Mouse (Mus musculus) megakaryocyte-erythroid progenitor cell, adult 5-6 weeks (primary cell): ENCODE data around the gene Gm5741. TPM values are rescaled to one million over a fixed set of nuclear protein-coding genes. Genes with fewer than 3 reads are reported as not detected.
A peak's percentile ranks its signal among the peaks of the same experiment; 100 is the strongest.

Source experiments
- ATAC-seq: replicated peaks from 2 replicates; pipeline ENCODE4 v1.8.0; 2016; ENCODE audit warnings: mild to moderate bottlenecking, inconsistent platforms; ENCODE audit not compliant: severe bottlenecking, poor library complexity, low FRiP score, low TSS enrichment
- total RNA-seq, 2 experiments: library from RNA; stranded (forward) in 1 of 2; stranded (reverse) in 1 of 2; fragments of 200-1000, 215-1000 nt in 1 of 2; fragments of >200 nt in 1 of 2; fragmentation: Nextera tagmentation in 1 of 2; gene quantifications; 2 replicates each; pipeline ENCODE4 v1.2.3; 2014 to 2017

Gm5741 gene
- total RNA-seq, 2 experiments from 2014 or later, result not detected

- no peak for ATAC-seq
These were observed 32.5 kb downstream of the Gm5741 start for GRCm38 (mm10) chr8:85035165-85035727.

- ATAC-seq, result no peak
These were observed 33.0 kb downstream of the Gm5741 start for GRCm38 (mm10) chr8:85034764-85035163.

GRCm38 (mm10) chr8:85033867-85034266 lies 33.9 kb downstream of the Gm5741 start:
- ATAC-seq, result no peak

GRCm38 (mm10) chr8:85032622-85033311 lies 35.0 kb downstream of the Gm5741 start:
- ATAC-seq, result no peak

- ATAC-seq, result no peak
These were observed 38.5 kb downstream of the Gm5741 start for GRCm38 (mm10) chr8:85029271-85029670.

GRCm38 (mm10) chr8:85027922-85028321 lies 39.9 kb downstream of the Gm5741 start:
- ATAC-seq, result no peak

GRCm38 (mm10) chr8:85027516-85027855 lies 40.3 kb downstream of the Gm5741 start:
- no peak for ATAC-seq

GRCm38 (mm10) chr8:85026670-85027515 lies 40.9 kb downstream of the Gm5741 start, which contains the start of gene Trir:
Gene Trir, plus strand, starts transcription at chr8:85026823.
- peak; percentile 72 for ATAC-seq

GRCm38 (mm10) chr8:85025098-85025932 lies 42.5 kb downstream of the Gm5741 start, which contains the start of gene Asna1:
Gene Asna1, minus strand, starts transcription at chr8:85025281.
- peak; percentile 88 for ATAC-seq

- no peak for ATAC-seq
These were observed 43.9 kb downstream of the Gm5741 start for GRCm38 (mm10) chr8:85023846-85024245.

- no peak for ATAC-seq
These were observed 46.2 kb downstream of the Gm5741 start for GRCm38 (mm10) chr8:85021514-85022055.

Other genes starting within 250 kb of the Gm5741 start
- gene Dand5, start 245.2 kb downstream of the Gm5741 start, total RNA-seq (2014; fragmentation: Nextera tagmentation), result 4.7 TPM in 2 replicates
- 3.5 and 3.7 TPM in 2 replicates for gene Dand5, start 245.2 kb downstream of the Gm5741 start, total RNA-seq (2017)
- 28.3 and 31.1 TPM in 2 replicates for gene Gadd45gip1, start 236.5 kb downstream of the Gm5741 start, total RNA-seq (2014; fragmentation: Nextera tagmentation)
- gene Gadd45gip1, start 236.5 kb downstream of the Gm5741 start, total RNA-seq (2017), result 53.1 and 61.8 TPM in 2 replicates
- gene Rad23a, start 227.3 kb downstream of the Gm5741 start, total RNA-seq (2014; fragmentation: Nextera tagmentation), result 94.8 and 151 TPM in 2 replicates
- gene Rad23a, start 227.3 kb downstream of the Gm5741 start, total RNA-seq (2017), result 38.4 and 43.7 TPM in 2 replicates
- 286 and 320 TPM in 2 replicates for gene Calr, start 221.0 kb downstream of the Gm5741 start, total RNA-seq (2014; fragmentation: Nextera tagmentation)
- gene Calr, start 221.0 kb downstream of the Gm5741 start, total RNA-seq (2017), result 1,361 and 1,527 TPM in 2 replicates
- gene Farsa, start 211.0 kb downstream of the Gm5741 start, total RNA-seq (2014; fragmentation: Nextera tagmentation), result 101 and 104 TPM in 2 replicates
- gene Farsa, start 211.0 kb downstream of the Gm5741 start, total RNA-seq (2017), result 151 and 153 TPM in 2 replicates
- 101 and 135 TPM in 2 replicates for gene Syce2, start 195.9 kb downstream of the Gm5741 start, total RNA-seq (2014; fragmentation: Nextera tagmentation)
- gene Syce2, start 195.9 kb downstream of the Gm5741 start, total RNA-seq (2017), result 98.9 and 102 TPM in 2 replicates
- 34.7 and 51.0 TPM in 2 replicates for gene Gcdh, start 174.1 kb downstream of the Gm5741 start, total RNA-seq (2014; fragmentation: Nextera tagmentation)
- gene Gcdh, start 174.1 kb downstream of the Gm5741 start, total RNA-seq (2017), result 37.0 and 42.9 TPM in 2 replicates
- 193 and 197 TPM in 2 replicates for gene Klf1, start 166.1 kb downstream of the Gm5741 start, total RNA-seq (2014; fragmentation: Nextera tagmentation)
- 162 and 228 TPM in 2 replicates for gene Klf1, start 166.1 kb downstream of the Gm5741 start, total RNA-seq (2017)
- gene Dnase2a, start 159.4 kb downstream of the Gm5741 start, total RNA-seq (2014; fragmentation: Nextera tagmentation), result 29.1 and 38.8 TPM in 2 replicates
- gene Dnase2a, start 159.4 kb downstream of the Gm5741 start, total RNA-seq (2017), result 26.7 and 42.2 TPM in 2 replicates
- gene Mast1, start 130.6 kb downstream of the Gm5741 start, total RNA-seq (2014; fragmentation: Nextera tagmentation), result 0.45 TPM in 1 of 2 replicates, not detected in the other
- gene Mast1, start 130.6 kb downstream of the Gm5741 start, total RNA-seq (2017), result 0.42 TPM in 1 of 2 replicates, not detected in the other
- gene Rtbdn, start 121.0 kb downstream of the Gm5741 start, total RNA-seq (2014; fragmentation: Nextera tagmentation), result not detected in 2 replicates
- not detected in 2 replicates for gene Rtbdn, start 121.0 kb downstream of the Gm5741 start, total RNA-seq (2017)
- gene Gm49661, start 98.5 kb downstream of the Gm5741 start, total RNA-seq (2014; fragmentation: Nextera tagmentation), result not detected in 2 replicates
- not detected in 2 replicates for gene Gm49661, start 98.5 kb downstream of the Gm5741 start, total RNA-seq (2017)
- 898 and 1,004 TPM in 2 replicates for gene Prdx2, start 98.4 kb downstream of the Gm5741 start, total RNA-seq (2014; fragmentation: Nextera tagmentation)
- 1,011 and 1,021 TPM in 2 replicates for gene Prdx2, start 98.4 kb downstream of the Gm5741 start, total RNA-seq (2017)
- 198 and 202 TPM in 2 replicates for gene Rnaseh2a, start 98.2 kb downstream of the Gm5741 start, total RNA-seq (2014; fragmentation: Nextera tagmentation)
- gene Rnaseh2a, start 98.2 kb downstream of the Gm5741 start, total RNA-seq (2017), result 119 and 151 TPM in 2 replicates
- gene Junb, start 89.3 kb downstream of the Gm5741 start, total RNA-seq (2014; fragmentation: Nextera tagmentation), result 4.1 and 8.0 TPM in 2 replicates
- gene Junb, start 89.3 kb downstream of the Gm5741 start, total RNA-seq (2017), result 57.8 and 74.2 TPM in 2 replicates
- gene Hook2, start 77.4 kb downstream of the Gm5741 start, total RNA-seq (2014; fragmentation: Nextera tagmentation), result 7.7 and 9.6 TPM in 2 replicates
- 11.0 and 19.9 TPM in 2 replicates for gene Hook2, start 77.4 kb downstream of the Gm5741 start, total RNA-seq (2017)
- gene Best2, start 53.5 kb downstream of the Gm5741 start, total RNA-seq (2014; fragmentation: Nextera tagmentation), result not detected in 2 replicates
- not detected in 2 replicates for gene Best2, start 53.5 kb downstream of the Gm5741 start, total RNA-seq (2017)
- gene Asna1, start 42.7 kb downstream of the Gm5741 start, total RNA-seq (2014; fragmentation: Nextera tagmentation), result 77.3 and 82.3 TPM in 2 replicates
- 48.6 and 73.5 TPM in 2 replicates for gene Asna1, start 42.7 kb downstream of the Gm5741 start, total RNA-seq (2017)
- gene Trir, start 41.2 kb downstream of the Gm5741 start, total RNA-seq (2014; fragmentation: Nextera tagmentation), result 137 and 159 TPM in 2 replicates
- gene Trir, start 41.2 kb downstream of the Gm5741 start, total RNA-seq (2017), result 342 and 455 TPM in 2 replicates
- gene Tnpo2, start 31.1 kb downstream of the Gm5741 start, total RNA-seq (2014; fragmentation: Nextera tagmentation), result 42.2 and 68.5 TPM in 2 replicates
- gene Tnpo2, start 31.1 kb downstream of the Gm5741 start, total RNA-seq (2017), result 20.3 and 28.3 TPM in 2 replicates
- 11.0 and 21.1 TPM in 2 replicates for gene Fbxw9, start 7.9 kb downstream of the Gm5741 start, total RNA-seq (2014; fragmentation: Nextera tagmentation)
- 1.4 and 5.8 TPM in 2 replicates for gene Fbxw9, start 7.9 kb downstream of the Gm5741 start, total RNA-seq (2017)
- gene Dhps, start 3.8 kb upstream of the Gm5741 start, total RNA-seq (2014; fragmentation: Nextera tagmentation), result 69.1 and 99.2 TPM in 2 replicates
- gene Dhps, start 3.8 kb upstream of the Gm5741 start, total RNA-seq (2017), result 15.0 and 17.6 TPM in 2 replicates
- 172 and 250 TPM in 2 replicates for gene Wdr83os, start 12.8 kb upstream of the Gm5741 start, total RNA-seq (2014; fragmentation: Nextera tagmentation)
- gene Wdr83os, start 12.8 kb upstream of the Gm5741 start, total RNA-seq (2017), result 40.4 and 61.3 TPM in 2 replicates
- 50.1 and 102 TPM in 2 replicates for gene Wdr83, start 13.3 kb upstream of the Gm5741 start, total RNA-seq (2014; fragmentation: Nextera tagmentation)
- 23.1 and 25.2 TPM in 2 replicates for gene Wdr83, start 13.3 kb upstream of the Gm5741 start, total RNA-seq (2017)
- gene Man2b1, start 15.3 kb upstream of the Gm5741 start, total RNA-seq (2014; fragmentation: Nextera tagmentation), result 30.8 and 30.9 TPM in 2 replicates
- 9.8 and 13.8 TPM in 2 replicates for gene Man2b1, start 15.3 kb upstream of the Gm5741 start, total RNA-seq (2017)
- gene Zfp791, start 55.1 kb upstream of the Gm5741 start, total RNA-seq (2014; fragmentation: Nextera tagmentation), result not detected in 2 replicates
- not detected in 2 replicates for gene Zfp791, start 55.1 kb upstream of the Gm5741 start, total RNA-seq (2017)
- gene Cks1brt, start 83.9 kb upstream of the Gm5741 start, total RNA-seq (2014; fragmentation: Nextera tagmentation), result not detected in 2 replicates
- gene Cks1brt, start 83.9 kb upstream of the Gm5741 start, total RNA-seq (2017), result not detected in 2 replicates
- not detected in 2 replicates for gene Olfr371, start 158.0 kb upstream of the Gm5741 start, total RNA-seq (2014; fragmentation: Nextera tagmentation)
- not detected in 2 replicates for gene Olfr371, start 158.0 kb upstream of the Gm5741 start, total RNA-seq (2017)
- 137 and 173 TPM in 2 replicates for gene Orc6, start 231.7 kb upstream of the Gm5741 start, total RNA-seq (2014; fragmentation: Nextera tagmentation)
- 123 and 134 TPM in 2 replicates for gene Orc6, start 231.7 kb upstream of the Gm5741 start, total RNA-seq (2017)
- 95.7 and 104 TPM in 2 replicates for gene Vps35, start 231.8 kb upstream of the Gm5741 start, total RNA-seq (2014; fragmentation: Nextera tagmentation)
- gene Vps35, start 231.8 kb upstream of the Gm5741 start, total RNA-seq (2017), result 156 and 158 TPM in 2 replicates